ENCODE assay signal across 8 mouse cellular contexts in genomic region chr7:130546421-130546790, GRCm38 (mm10). TPM values are rescaled to one million over a fixed set of nuclear protein-coding genes. Genes with fewer than 3 reads are reported as not detected.
DNase-seq lines count a peak whose midpoint lies in the region; ATAC-seq and TF ChIP-seq lines count a peak whose summit lies in the region.

No protein-coding gene starts in this region.

- H3K9me3 ChIP-seq in heart, embryonic 12.5 days (replicated peaks) = 0 out of 2 replicates have a peak, but pooled peaks cover 3% of the 10 kb centered on the region
- H3K9me3 ChIP-seq in CH12.LX (replicated peaks; ENCODE audit: low read length) = peaks cover 12% of the 10 kb centered on the region
- no peaks in the 10 kb centered on the region for H3K9me3 ChIP-seq in forebrain, embryonic 13.5 days (replicated peaks)
- H3K9me3 ChIP-seq in liver, embryonic 14.5 days (ENCODE audit: control insufficient read depth, low read length) = no peaks in the 10 kb centered on the region

- in situ Hi-C loops in CH12.LX (cut with MboI; ENCODE audit: low pct_ligation_motif_present, low pct_unique_long_range_greater_than_20kb, low sequenced_read_pairs) = no loop called here

- H3K4me1 ChIP-seq in heart, embryonic 12.5 days (replicated peaks) = peaks cover 19% of the 10 kb centered on the region
- peaks cover 10 to 21% of the 10 kb centered on the region in 2 experiments; a peak in 3 of 4 replicates for H3K4me1 ChIP-seq in CH12.LX (ENCODE audit: control insufficient read depth in 1 of 2, insufficient read depth in 2 of 2)
- peaks cover 21% of the 10 kb centered on the region for H3K4me1 ChIP-seq in forebrain, embryonic 13.5 days
- peaks cover 11 to 13% of the 10 kb centered on the region in 2 experiments for H3K4me1 ChIP-seq in liver, embryonic 14.5 days (replicated peaks; ENCODE audit: control insufficient read depth in 2 of 2, insufficient read depth in 2 of 2, low read length in 1 of 2)

- no peak for TF ChIP-seq EP300 in CH12.LX (IDR thresholded peaks at IDR 0.05; ENCODE audit: low read length)
- TF ChIP-seq EP300 in liver, embryonic 14.5 days (IDR thresholded peaks at IDR 0.05; ENCODE audit: low read depth) = no peak

- DNase-seq in heart, adult 8-10 months (ENCODE audit: low spot score) = no peak
- DNase-seq in CH12.LX (ENCODE audit: extremely low read depth) = no peak
- DNase-seq in liver, embryonic 14.5 days (ENCODE audit: low read depth in 3 of 3, low spot score in 3 of 3) = peak in 1 of 3 experiments; percentile 5
- no peak for DNase-seq in urinary bladder, postnatal 10 days (ENCODE audit: low spot score)
- DNase-seq in thymus, postnatal 14 days = no peak
- DNase-seq in layer of hippocampus, adult 8-10 months (ENCODE audit: low spot score in 2 of 2) = no peak

- ATAC-seq in heart, embryonic 12.5 days (ENCODE audit: insufficient number of reproducible peaks, low FRiP score) = peak; percentile 2; the same call in 1 of the 2 replicates
- ATAC-seq in forebrain, embryonic 13.5 days = no peak
- peak; percentile 17 for ATAC-seq in liver, embryonic 14.5 days (ENCODE audit: insufficient read depth)

- H3K27ac ChIP-seq in heart, embryonic 12.5 days (ENCODE audit: poor library complexity, severe bottlenecking) = peak overlapping the region; percentile 100
- peak overlapping the region; percentile 95 for H3K27ac ChIP-seq in CH12.LX (ENCODE audit: insufficient read depth, low read depth)
- H3K27ac ChIP-seq in forebrain, embryonic 13.5 days = peak overlapping the region; percentile 98
- peak overlapping the region; percentile 95 for H3K27ac ChIP-seq in liver, embryonic 14.5 days

- dilution Hi-C loops in CH12.LX (cut with MboI; ENCODE audit: extremely low pct_ligation_motif_present, extremely low pct_unique_long_range_greater_than_20kb, low sequenced_read_pairs) = no loop called here

- peaks cover 36% of the 10 kb centered on the region for H3K79me2 ChIP-seq in CH12.LX (replicated peaks; ENCODE audit: control insufficient read depth, extremely low read depth, insufficient read depth, poor library complexity, severe bottlenecking)

- TF ChIP-seq CTCF in CH12.LX (conservative IDR thresholded peaks at IDR 0.05 in 1 of 2, IDR thresholded peaks at IDR 0.05 in 1 of 2; ENCODE audit: low read depth in 2 of 2, low read length in 2 of 2) = no peak
- no peak for TF ChIP-seq CTCF in liver, embryonic 14.5 days (IDR thresholded peaks at IDR 0.05; ENCODE audit: low read depth)

- TF ChIP-seq POLR2A in CH12.LX (IDR thresholded peaks at IDR 0.05; ENCODE audit: low read depth, low read length) = no peak

- no peak for TF ChIP-seq RAD21 in CH12.LX (IDR thresholded peaks at IDR 0.05; ENCODE audit: low read depth, low read length)

- H3K4me3 ChIP-seq in heart, embryonic 12.5 days = peak overlapping the region; percentile 91
- peak overlapping the region; percentile 79 to 90 (median 84) for H3K4me3 ChIP-seq in CH12.LX (replicated peaks in 1 of 3; ENCODE audit: low read depth in 2 of 3, low read length in 2 of 3, poor library complexity in 1 of 3)
- peak overlapping the region; percentile 91 for H3K4me3 ChIP-seq in forebrain, embryonic 13.5 days
- peak overlapping the region; percentile 79 to 93 for H3K4me3 ChIP-seq in liver, embryonic 14.5 days (ENCODE audit: insufficient read depth in 1 of 2, low read depth in 2 of 2, low read length in 2 of 2)

- H3K9ac ChIP-seq in heart, embryonic 12.5 days = peak overlapping the region; percentile 98
- H3K9ac ChIP-seq in CH12.LX (ENCODE audit: insufficient read depth, low read depth) = peak overlapping the region; percentile 90
- H3K9ac ChIP-seq in forebrain, embryonic 13.5 days = peak overlapping the region; percentile 96
- H3K9ac ChIP-seq in liver, embryonic 14.5 days (replicated peaks) = peak overlapping the region; percentile 97

- H3K4me2 ChIP-seq in heart, embryonic 12.5 days = peak overlapping the region; percentile 79
- H3K4me2 ChIP-seq in CH12.LX (ENCODE audit: insufficient read depth, low read depth, poor library complexity, severe bottlenecking) = peak overlapping the region; percentile 81
- H3K4me2 ChIP-seq in forebrain, embryonic 13.5 days = peak overlapping the region; percentile 83
- peak overlapping the region; percentile 86 for H3K4me2 ChIP-seq in liver, embryonic 14.5 days (ENCODE audit: low read depth)

- 3% methylated on average over 7 of the region's 7 CpGs for WGBS in heart, embryonic 12.5 days
- WGBS in forebrain, embryonic 13.5 days = 4% methylated on average over 7 of the region's 7 CpGs
- WGBS in liver, embryonic 14.5 days (ENCODE audit: insufficient replicate concordance) = 3% methylated on average over 7 of the region's 7 CpGs

- H3K36me3 ChIP-seq in heart, embryonic 12.5 days = peaks cover 35% of the 10 kb centered on the region
- H3K36me3 ChIP-seq in CH12.LX (replicated peaks in 1 of 2; ENCODE audit: control insufficient read depth in 1 of 2, insufficient read depth in 1 of 2, low read length in 1 of 2) = peaks cover 24 to 39% of the 10 kb centered on the region in 2 experiments
- H3K36me3 ChIP-seq in forebrain, embryonic 13.5 days (ENCODE audit: poor library complexity, severe bottlenecking) = peaks cover 35% of the 10 kb centered on the region
- peaks cover 35% of the 10 kb centered on the region for H3K36me3 ChIP-seq in liver, embryonic 14.5 days (replicated peaks; ENCODE audit: control insufficient read depth, insufficient read depth, low read depth)

- H3K27me3 ChIP-seq in heart, embryonic 12.5 days (replicated peaks) = no peaks in the 10 kb centered on the region
- H3K27me3 ChIP-seq in CH12.LX (replicated peaks) = peaks cover 15% of the 10 kb centered on the region
- no peaks in the 10 kb centered on the region for H3K27me3 ChIP-seq in forebrain, embryonic 13.5 days
- H3K27me3 ChIP-seq in liver, embryonic 14.5 days (ENCODE audit: control insufficient read depth, insufficient read depth, low read length) = no peaks in the 10 kb centered on the region

TF ChIP-seq in CH12.LX, 34 proteins besides CTCF, POLR2A, EP300 and RAD21:
- TF ChIP-seq ETS1 (conservative IDR thresholded peaks at IDR 0.05; ENCODE audit: low read depth, low read length) (no peak), CHD1 (IDR thresholded peaks at IDR 0.05; ENCODE audit: low read depth, low read length) (0 out of 2 replicates have a peak, but pooled peaks have one; percentile 4), ZC3H11A (IDR thresholded peaks at IDR 0.05; ENCODE audit: low read depth, low read length) (no peak), IRF4 (IDR thresholded peaks at IDR 0.05; ENCODE audit: low read depth, low read length) (no peak), USF2 (conservative IDR thresholded peaks at IDR 0.05; ENCODE audit: low read depth, low read length) (no peak), MAZ (IDR thresholded peaks at IDR 0.05; ENCODE audit: low read depth, low read length) (no peak), ELF1 (IDR thresholded peaks at IDR 0.05; ENCODE audit: low read depth, low read length) (no peak)

RNA-seq across cellular contexts. Expression of gene Ate1, which starts 26.2 kb away (rescaled TPM):
- polyA plus RNA-seq in heart, embryonic 12.5 days (2016; fragmentation: Nextera tagmentation; extraction: Ambion mirVana) = 62.8 and 63.3 TPM in 2 replicates
- 10 to 100 TPM; 31.2 to 46.0 (median 36.4) TPM for total RNA-seq in heart, adult 8-10 months (2022)
- total RNA-seq in CH12.LX (2012; rRNA removed) (11.3 and 12.2 TPM in 2 replicates), CH12.LX (2014; rRNA removed) (14.3 and 15.5 TPM in 2 replicates)
- 14.8 and 15.4 TPM in 2 replicates for polyA plus RNA-seq in CH12.LX (2012; ENCODE audit: insufficient read length, low read depth)
- 82.0 and 82.9 TPM in 2 replicates for polyA plus RNA-seq in forebrain, embryonic 13.5 days (2015; fragmentation: Nextera tagmentation; extraction: Ambion mirVana)
- 3.9 and 5.0 TPM in 2 replicates for polyA plus RNA-seq in liver, embryonic 14.5 days (2012; rRNA removed)
- 20.0 and 23.4 TPM in 2 replicates for polyA plus RNA-seq in liver, embryonic 14.5 days (2014; fragmentation: Nextera tagmentation; extraction: Ambion mirVana)
- total RNA-seq in layer of hippocampus, adult 8-10 months (2022) = 10 to 100 TPM; 71.4 to 86.7 (median 76.9) TPM

RNA-seq across cellular contexts. Expression of gene Nsmce4a, which starts 26.5 kb away (rescaled TPM):
- polyA plus RNA-seq in heart, embryonic 12.5 days (2016; fragmentation: Nextera tagmentation; extraction: Ambion mirVana) = 138 and 142 TPM in 2 replicates
- 10 to 100 TPM; 38.8 to 51.0 (median 43.0) TPM for total RNA-seq in heart, adult 8-10 months (2022)
- 67.6 and 81.5 TPM in 2 replicates for total RNA-seq in CH12.LX (2012; rRNA removed)
- 208 and 255 TPM in 2 replicates for total RNA-seq in CH12.LX (2014; rRNA removed)
- polyA plus RNA-seq in CH12.LX (2012; ENCODE audit: insufficient read length, low read depth) = 97.9 and 98.4 TPM in 2 replicates
- polyA plus RNA-seq in forebrain, embryonic 13.5 days (2015; fragmentation: Nextera tagmentation; extraction: Ambion mirVana) = 161 and 166 TPM in 2 replicates
- polyA plus RNA-seq in liver, embryonic 14.5 days (2012; rRNA removed) = 31.8 and 53.2 TPM in 2 replicates
- 115 and 132 TPM in 2 replicates for polyA plus RNA-seq in liver, embryonic 14.5 days (2014; fragmentation: Nextera tagmentation; extraction: Ambion mirVana)
- total RNA-seq in layer of hippocampus, adult 8-10 months (2022) = 10 to 100 TPM; 42.0 to 45.3 (median 43.3) TPM

RNA-seq across cellular contexts. Expression of gene Tacc2, which starts 30.8 kb away (rescaled TPM):
- 53.7 and 58.6 TPM in 2 replicates for polyA plus RNA-seq in heart, embryonic 12.5 days (2016; fragmentation: Nextera tagmentation; extraction: Ambion mirVana)
- 100 to 1,000 TPM; 403 to 491 (median 419) TPM for total RNA-seq in heart, adult 8-10 months (2022)
- total RNA-seq in CH12.LX (2012; rRNA removed) (0.13 and 0.17 TPM in 2 replicates), CH12.LX (2014; rRNA removed) (not detected in 2 replicates)
- polyA plus RNA-seq in CH12.LX (2012; ENCODE audit: insufficient read length, low read depth) = 0.14 and 0.41 TPM in 2 replicates
- 45.0 and 45.2 TPM in 2 replicates for polyA plus RNA-seq in forebrain, embryonic 13.5 days (2015; fragmentation: Nextera tagmentation; extraction: Ambion mirVana)
- 1.6 and 2.0 TPM in 2 replicates for polyA plus RNA-seq in liver, embryonic 14.5 days (2012; rRNA removed)
- polyA plus RNA-seq in liver, embryonic 14.5 days (2014; fragmentation: Nextera tagmentation; extraction: Ambion mirVana) = 2.3 and 2.4 TPM in 2 replicates
- 10 to 100 TPM; 73.3 to 82.8 (median 79.4) TPM for total RNA-seq in layer of hippocampus, adult 8-10 months (2022)

Comparison
In these comparisons a context has a peak if more than half of its experiments do, and no peak if none do; other contexts are left out.
1. RNA of gene Tacc2, which starts 30.8 kb away (polyA plus RNA-seq): 53.7 to 58.6 TPM in heart, embryonic 12.5 days and 45.0 to 45.2 TPM in forebrain, embryonic 13.5 days; 1.6 to 2.4 TPM in liver, embryonic 14.5 days and 0.14 to 0.41 TPM in CH12.LX; every median in the first group is over 10 times any median in the second.
2. Peak in every context shown above with its lines, with median percentiles within 50 percentile points of each other: H3K27ac ChIP-seq, H3K4me2 ChIP-seq, H3K4me3 ChIP-seq and H3K9ac ChIP-seq.